Mouse (Mus musculus): ENCODE measurements around the gene 4931422A03Rik.

DNA sequence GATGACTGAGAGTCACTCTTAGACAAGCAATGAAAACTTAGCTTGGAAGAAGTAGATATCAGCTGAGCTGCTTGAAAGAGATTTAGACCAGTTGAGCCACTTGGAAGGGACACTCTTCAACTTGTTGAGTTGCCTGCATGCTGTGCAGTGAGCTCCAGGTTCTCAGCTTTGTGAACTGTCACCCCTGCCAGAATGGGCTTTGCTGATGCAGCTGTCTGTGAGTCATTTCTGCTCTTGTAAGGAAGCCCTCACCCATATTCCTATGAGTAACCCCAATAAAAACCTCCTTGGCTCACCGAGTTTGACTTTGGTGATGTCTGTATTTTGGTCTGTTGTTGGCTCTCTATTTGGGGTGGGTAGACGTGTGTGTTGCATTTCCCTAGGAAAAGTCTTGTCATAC is 109.8 kb downstream of the 4931422A03Rik start:
- no peak for TF ChIP-seq POLR2A (IDR thresholded peaks at IDR 0.05; ENCODE audit: extremely low read depth, insufficient read depth, low read length)
- TF ChIP-seq CTCF (IDR thresholded peaks at IDR 0.05; ENCODE audit: low read depth, low read length), result no peak
